Mouse (Mus musculus): ENCODE data around the gene Tspo2.
A peak's percentile ranks its signal among the peaks of the same experiment; 100 is the strongest.
"Not testable (repeated sequence)": the region's sequence is repeated elsewhere in the genome, so short reads cannot be mapped to it uniquely, and the experiment has no call there.

Tspo2 gene

GRCm38 (mm10) chr17:48451353-48451675 lies at the start of gene Tspo2:
Gene Tspo2, minus strand, starts transcription at chr17:48451522.
- DNase-seq, result no peak

GRCm38 (mm10) chr17:48500846-48501445 lies 49.6 kb upstream of the Tspo2 start:
- DNase-seq, result no peak

GRCm38 (mm10) chr17:48497986-48498385 lies 46.7 kb upstream of the Tspo2 start:
- DNase-seq, result no peak

GRCm38 (mm10) chr17:48493986-48494385 lies 42.7 kb upstream of the Tspo2 start:
- DNase-seq, result no peak

GRCm38 (mm10) chr17:48493582-48493981 lies 42.3 kb upstream of the Tspo2 start:
- no peak for DNase-seq

GRCm38 (mm10) chr17:48492621-48493020 lies 41.3 kb upstream of the Tspo2 start:
- DNase-seq, result peak in 1 of 2 experiments; percentile 12

- DNase-seq, result no peak
Observed at GRCm38 (mm10) chr17:48489466-48489865, 38.1 kb upstream of the Tspo2 start.

DNA sequence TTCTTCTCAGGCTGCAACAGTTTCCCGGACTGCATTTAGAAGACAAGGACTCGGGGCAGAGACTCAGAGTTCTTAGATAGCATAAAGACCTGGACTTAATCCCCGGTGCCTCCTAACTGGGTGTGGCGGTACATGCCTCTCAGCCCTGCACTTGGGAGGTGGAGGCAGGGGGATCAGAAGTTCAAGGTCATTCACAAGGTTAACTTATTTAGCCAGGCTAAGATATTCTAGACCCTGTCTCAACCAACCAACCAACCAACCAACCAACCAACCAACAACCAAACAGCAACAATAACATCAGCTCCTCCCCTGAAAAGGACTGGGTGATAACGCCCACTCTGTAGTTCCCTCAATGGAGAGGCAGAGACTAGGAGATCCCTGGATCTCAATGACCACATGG lies 32.9 kb upstream of the Tspo2 start:
- no peak for DNase-seq

GRCm38 (mm10) chr17:48483764-48484163 lies 32.4 kb upstream of the Tspo2 start:
- no peak for DNase-seq

GRCm38 (mm10) chr17:48479952-48480351 lies 28.6 kb upstream of the Tspo2 start:
- DNase-seq, result no peak

DNA sequence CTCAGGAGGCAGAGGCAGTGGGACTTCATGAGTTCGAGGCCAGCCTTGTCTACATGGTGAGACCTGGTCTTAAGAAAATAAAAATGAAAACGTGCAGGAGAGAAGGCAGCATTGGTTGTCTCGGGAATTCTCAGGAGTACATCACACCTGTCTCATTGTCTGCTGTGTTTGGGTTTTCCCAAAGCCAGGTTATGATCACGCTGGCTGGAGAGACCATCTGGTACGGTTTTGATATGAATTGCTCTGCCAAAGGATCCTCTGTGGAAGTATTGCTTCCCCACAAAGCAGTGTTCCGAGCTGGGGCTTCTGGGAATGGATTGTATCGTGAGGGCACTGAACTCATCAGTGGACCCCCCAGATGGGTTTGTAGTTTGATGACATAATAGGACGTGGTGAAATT lies 24.1 kb upstream of the Tspo2 start:
- no peak for DNase-seq

- DNase-seq, result not testable (repeated sequence)
Observed at GRCm38 (mm10) chr17:48474282-48474681, 23.0 kb upstream of the Tspo2 start.

DNA sequence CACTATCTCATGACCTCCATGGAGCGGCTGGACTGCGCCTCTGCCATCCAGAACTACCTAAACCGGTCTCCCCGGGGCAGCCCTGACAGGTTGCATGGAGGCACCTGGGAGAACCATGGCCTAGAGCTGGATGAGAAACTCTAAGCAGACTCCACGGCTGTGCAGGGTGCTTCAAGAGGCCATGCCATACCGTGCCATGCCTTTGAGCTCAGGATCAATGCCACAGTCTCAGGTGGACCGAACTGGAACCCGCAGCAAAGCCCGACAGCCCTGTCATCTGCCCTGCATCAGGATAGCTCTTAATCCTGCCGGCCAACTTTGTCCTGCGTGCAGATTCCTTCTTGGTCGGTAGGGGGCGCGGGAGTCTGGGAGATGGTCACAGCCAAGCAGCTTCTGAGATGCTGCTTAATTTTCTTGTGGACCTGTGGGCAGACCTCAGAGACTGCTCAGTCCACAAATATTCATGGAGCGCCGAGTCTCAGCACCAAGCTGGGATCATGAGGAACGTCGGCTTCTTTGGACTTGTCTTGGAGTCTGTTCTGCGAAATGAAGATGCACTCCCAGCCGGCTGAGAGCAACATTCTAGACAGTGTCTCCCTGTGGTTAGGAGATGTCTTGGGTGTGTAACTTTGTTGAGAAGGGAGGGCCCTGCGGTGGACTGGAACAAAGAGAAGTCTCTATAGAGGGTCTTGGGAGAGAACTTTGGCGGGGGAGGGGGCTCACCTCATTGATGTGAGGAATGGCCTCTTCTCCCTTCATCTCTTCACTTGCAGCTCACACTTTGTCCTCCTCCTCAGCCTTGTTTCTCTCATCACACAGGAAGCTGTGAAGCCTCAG lies 16.3 kb upstream of the Tspo2 start:
- DNase-seq, result peak; percentile 93

DNA sequence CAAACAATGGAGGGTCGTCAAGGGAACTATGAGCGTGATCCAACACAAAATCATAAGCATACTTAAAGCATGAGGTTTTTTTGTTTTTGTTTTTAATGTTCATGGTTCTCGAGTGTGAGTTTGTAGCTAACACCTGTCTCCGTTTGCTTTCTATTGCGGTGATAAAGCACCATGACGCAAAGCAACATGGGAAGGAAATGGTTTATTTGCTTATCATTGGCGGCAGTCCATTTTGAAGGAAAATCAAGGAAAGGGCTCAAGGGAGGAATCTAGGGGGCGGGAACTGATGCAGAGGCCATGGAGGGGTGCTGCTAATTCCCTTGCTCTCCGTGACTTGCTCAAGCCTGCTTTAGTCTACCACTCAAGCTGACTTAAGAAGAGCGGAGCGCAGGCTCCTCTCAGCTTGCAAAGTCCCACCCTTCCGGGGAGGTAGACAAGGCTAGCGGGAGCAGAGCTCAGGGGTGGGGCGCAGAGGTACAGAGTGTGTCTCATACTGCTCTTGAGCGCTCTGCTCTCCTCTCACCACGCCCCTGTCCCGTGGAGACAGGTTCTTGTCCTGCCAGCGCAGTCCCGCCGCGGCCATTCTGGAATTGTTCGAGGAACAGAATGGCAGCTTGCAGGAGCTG lies 15.6 kb upstream of the Tspo2 start:
- no peak for DNase-seq

GRCm38 (mm10) chr17:48463391-48463790 lies 12.1 kb upstream of the Tspo2 start:
- no peak for DNase-seq

- no peak for DNase-seq
Observed at GRCm38 (mm10) chr17:48462096-48462495, 10.8 kb upstream of the Tspo2 start.

DNA sequence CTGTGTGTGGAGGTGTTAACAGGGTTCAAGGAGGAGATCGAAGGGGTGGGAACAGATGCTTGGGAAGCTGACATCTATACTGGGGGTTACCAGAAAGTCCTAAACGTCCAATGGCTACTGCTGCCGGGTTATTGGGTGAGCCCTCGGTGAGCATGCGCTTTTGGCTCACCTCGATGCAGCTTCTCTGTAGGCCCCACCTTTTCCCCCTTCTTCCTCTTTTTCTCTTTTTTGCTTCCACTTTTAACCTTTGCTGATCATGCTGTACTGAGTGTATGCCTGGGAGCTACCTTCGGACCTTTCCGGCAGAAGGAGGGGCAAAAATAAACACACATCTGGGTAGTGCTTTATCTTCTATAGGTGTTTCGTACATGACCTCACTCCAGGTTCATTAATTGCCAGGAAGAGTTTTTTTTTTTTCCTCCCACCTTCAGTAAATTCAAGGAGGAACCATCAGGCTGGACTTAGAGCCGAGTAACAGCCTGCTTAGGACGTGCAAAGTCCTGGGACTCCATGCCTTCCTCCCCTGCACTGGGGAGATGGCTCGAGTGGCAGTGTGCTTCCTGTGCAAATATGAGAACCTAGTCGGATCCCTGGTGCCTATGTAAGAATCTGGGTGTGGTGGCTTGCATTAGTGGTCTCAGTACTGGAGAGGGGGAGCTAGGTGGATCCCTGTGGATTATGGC lies 6.8 kb upstream of the Tspo2 start:
- DNase-seq, result no peak

- DNase-seq, result peak; percentile 42 to 66
Observed at GRCm38 (mm10) chr17:48455955-48456354, 4.6 kb upstream of the Tspo2 start.

DNA sequence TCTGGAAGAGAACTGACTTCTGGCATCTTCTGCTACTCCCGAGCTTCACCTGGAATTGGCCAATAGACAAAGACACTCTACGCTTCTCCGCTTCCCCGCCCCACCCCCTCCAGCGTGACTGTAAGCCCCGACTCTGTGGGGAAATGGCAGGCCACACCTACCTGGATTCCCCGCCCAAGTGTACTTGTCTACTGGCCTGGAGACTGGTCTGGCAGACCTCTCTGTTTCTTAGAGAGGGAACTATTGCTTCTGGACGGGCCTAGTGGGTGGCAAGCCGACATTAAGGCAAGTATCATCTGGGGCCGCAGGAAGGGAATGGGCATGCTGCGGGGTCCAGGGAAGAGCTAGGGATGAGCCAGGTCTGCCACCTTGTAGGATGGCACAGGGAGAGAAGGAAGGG lies 3.4 kb upstream of the Tspo2 start, which contains the start of gene Unc5cl:
Gene Unc5cl, plus strand, starts transcription at position 214 of the 400 bp plus-strand sequence.
- peak; percentile 31 to 61 for DNase-seq

GRCm38 (mm10) chr17:48454190-48454589 lies 2.9 kb upstream of the Tspo2 start:
- no peak for DNase-seq

GRCm38 (mm10) chr17:48453489-48453888 lies 2.2 kb upstream of the Tspo2 start:
- no peak for DNase-seq

DNA sequence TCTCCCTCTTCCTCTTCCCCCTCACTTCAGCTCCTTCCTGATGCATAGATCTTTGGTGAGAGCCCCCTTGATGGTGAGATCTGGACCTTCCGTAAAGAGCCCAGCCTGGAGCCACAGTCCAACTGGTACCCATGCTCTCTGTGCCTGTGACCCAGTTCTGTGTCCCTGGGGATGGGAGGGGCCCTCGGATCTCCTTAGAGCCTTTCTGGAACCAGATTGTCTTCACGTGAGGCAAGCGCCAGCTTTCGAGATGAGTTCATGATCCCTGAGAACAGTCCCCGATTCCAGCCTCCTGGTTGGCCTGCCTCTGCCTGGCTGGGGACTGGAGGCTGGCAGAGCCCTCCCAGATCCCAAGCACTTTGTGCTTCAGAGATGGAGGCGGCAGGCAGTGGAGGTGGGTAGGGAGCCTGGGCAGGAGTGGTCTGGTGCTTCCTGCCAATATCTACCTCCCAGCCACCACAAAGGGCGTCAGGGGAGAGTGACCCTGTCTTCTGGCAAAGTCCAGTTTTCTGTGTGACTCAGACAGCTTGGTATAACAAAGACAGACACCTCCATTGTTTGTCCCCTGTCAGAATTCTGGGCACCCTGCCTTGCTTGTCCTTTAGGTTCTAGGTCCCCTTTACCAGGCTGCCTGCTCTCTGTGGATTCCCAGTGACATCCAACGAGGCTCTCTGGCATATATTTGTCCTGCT lies 577 bp upstream of the Tspo2 start:
- peak in 1 of 2 experiments; percentile 33 for DNase-seq

Measured in kidney, postnatal 4 days (tissue).